ENCODE assay signal across 11 mouse cellular contexts in the genomic region with DNA sequence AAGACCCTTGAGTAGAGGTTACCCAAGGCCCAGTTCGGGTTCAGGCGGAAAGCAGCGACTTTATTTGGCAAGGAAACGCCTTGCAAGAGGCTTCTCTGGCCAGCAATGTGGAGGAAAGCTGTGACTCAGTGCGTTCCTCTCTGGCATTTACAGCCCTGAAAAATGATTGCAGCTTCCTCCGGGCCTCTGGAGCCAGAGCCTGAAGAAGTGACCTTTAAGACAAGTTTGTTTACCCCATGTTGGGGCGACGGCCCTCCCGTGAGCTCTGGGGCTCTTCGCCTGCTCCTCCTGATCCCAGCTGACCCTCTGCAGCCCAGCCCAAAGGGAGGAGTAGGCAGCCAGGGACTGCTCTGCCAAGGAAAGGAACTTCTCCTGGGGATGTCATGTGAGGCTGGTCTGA.
DNase-seq lines count a peak whose midpoint lies in the region; ATAC-seq lines count a peak whose summit lies in the region.
"Had no signal": no experiment of that assay in that cellular context is flagged by ENCODE, and none has a peak within 500 bp of the region (broad histone marks: within the 10 kb centered on the region; RNA-seq: fewer than 3 reads in every experiment).

No protein-coding gene starts in this region.

- peak; percentile 45 for DNase-seq in heart, adult 8-10 months (ENCODE audit: low spot score)
- DNase-seq in heart, postnatal 36 days: no peak
- peak; percentile 16 to 38 for DNase-seq in heart, postnatal 14 days
- peak; percentile 44 to 63 for DNase-seq in kidney, postnatal 4 days
- DNase-seq in urinary bladder, adult 2 months (ENCODE audit: low spot score): peak; percentile 39
- DNase-seq in layer of hippocampus, postnatal 10 days (ENCODE audit: low spot score in 2 of 2): no peak
- no peak for DNase-seq in left cerebral cortex, postnatal 4 days
- DNase-seq: layer of hippocampus, postnatal 36 days; midbrain, embryonic 14.5 days; spleen, adult 18-20 months had no signal

- intact Hi-C loops in heart, postnatal 36 days (cut with DNase I): no loop called here
- intact Hi-C loops in heart, postnatal 14 days (cut with DNase I): no loop called here
- intact Hi-C loops in left cerebral cortex, postnatal 4 days (cut with DNase I): no loop called here

- ATAC-seq in megakaryocyte, adult 5-6 weeks (ENCODE audit: poor library complexity, severe bottlenecking): no peak

Comparison
In these comparisons a context has a peak if more than half of its experiments do, and no peak if none do; other contexts are left out.
1. DNase-seq: peak in heart, adult 8-10 months (single experiment), heart, postnatal 14 days (2 of 2), kidney, postnatal 4 days (2 of 2) and urinary bladder, adult 2 months (single experiment); none in heart, postnatal 36 days (0 of 2), layer of hippocampus, postnatal 10 days (0 of 2) and left cerebral cortex, postnatal 4 days (single experiment).